In the genomic region with DNA sequence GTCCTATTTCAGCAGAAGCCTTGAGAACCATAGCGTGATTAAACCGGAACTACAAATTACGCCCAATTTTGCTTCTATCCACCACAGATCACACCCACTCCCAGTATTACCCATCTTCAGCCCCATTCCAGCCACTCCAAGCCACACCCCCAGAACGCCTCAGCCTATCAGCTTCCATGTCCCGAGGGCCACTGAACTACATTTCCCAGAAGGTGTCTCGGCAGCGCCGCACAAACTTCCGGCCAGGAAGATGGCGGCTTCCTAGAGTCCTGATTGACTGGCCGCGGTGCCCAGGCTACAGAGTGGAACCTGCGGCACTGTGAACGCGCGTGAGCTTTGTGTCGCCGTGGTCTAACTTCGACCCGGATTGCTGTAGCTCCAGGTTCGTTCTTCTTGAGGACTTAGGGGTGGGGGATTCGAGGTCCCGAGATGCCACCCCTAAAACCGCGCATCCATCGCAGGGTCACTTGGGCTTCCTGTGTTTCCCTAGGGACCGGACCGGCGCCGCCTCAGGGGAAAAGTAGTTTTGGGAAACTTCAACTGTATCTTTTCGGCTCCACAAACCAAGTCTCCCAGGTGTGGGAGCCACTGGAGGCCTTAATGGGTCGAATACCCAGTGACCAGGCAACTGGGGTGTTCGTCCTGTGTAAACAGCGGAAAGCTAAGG, we compare ENCODE assay signal across 8 mouse cellular contexts. TPM values are rescaled to one million over a fixed set of nuclear protein-coding genes. Genes with fewer than 3 reads are reported as not detected.
DNase-seq lines count a peak whose midpoint lies in the region; TF ChIP-seq lines count a peak whose summit lies in the region.

TSS of gene Babam1 (plus strand) at position 223 of the 667 bp plus-strand sequence.

- peak within 1 kb of the TSS; percentile 64 for H3K4me3 ChIP-seq in cortical plate, adult 2 months (ENCODE audit: insufficient read depth, low read length)
- peak within 1 kb of the TSS; percentile 97 for H3K4me3 ChIP-seq in megakaryocyte, embryonic 14.5 days (replicated peaks)

- peaks cover 6% of the 10 kb centered on the region for H3K27me3 ChIP-seq in megakaryocyte, embryonic 14.5 days (replicated peaks)

- peak; percentile 98 for DNase-seq in adipocyte (ENCODE audit: low spot score)
- DNase-seq in gastrocnemius, adult 8-10 months (ENCODE audit: low spot score in 2 of 2) = peak; percentile 89 to 92
- peak; percentile 71 for DNase-seq in hindlimb bud, embryonic 11.5 days (ENCODE audit: extremely low spot score, low read depth, low spot score)
- DNase-seq in left cerebral cortex, adult 8-10 months (ENCODE audit: low spot score in 2 of 2) = peak; percentile 75 to 96
- peak; percentile 96 to 98 for DNase-seq in right cerebral cortex, postnatal 10 days (ENCODE audit: low spot score in 2 of 2)
- DNase-seq in urinary bladder, postnatal 4 days (ENCODE audit: low spot score in 2 of 2) = peak; percentile 89 to 92

- H3K27ac ChIP-seq in cortical plate, adult 2 months (ENCODE audit: insufficient read depth, low read length) = peak within 1 kb of the TSS; percentile 4

- H3K9me3 ChIP-seq in megakaryocyte, embryonic 14.5 days = peaks cover 5% of the 10 kb centered on the region; the same call in 1 of the 2 replicates

- no peaks in the 10 kb centered on the region for H3K4me1 ChIP-seq in cortical plate, adult 2 months (ENCODE audit: control insufficient read depth, insufficient read depth, low read length)
- H3K4me1 ChIP-seq in megakaryocyte, embryonic 14.5 days = peaks cover 40% of the 10 kb centered on the region

- peak; percentile 78 for TF ChIP-seq POLR2A in cortical plate, adult 2 months (IDR thresholded peaks at IDR 0.05; ENCODE audit: extremely low read depth, insufficient read depth, low read length)

- H3K36me3 ChIP-seq in megakaryocyte, embryonic 14.5 days (replicated peaks; ENCODE audit: low read length) = peaks cover 33% of the 10 kb centered on the region

- no peak for TF ChIP-seq CTCF in cortical plate, adult 2 months (IDR thresholded peaks at IDR 0.05; ENCODE audit: extremely low read depth, insufficient read depth, low read length)

RNA-seq across cellular contexts. Expression of gene Babam1, which starts in this region (rescaled TPM):
- 132 and 137 TPM in 2 replicates for polyA plus RNA-seq in cortical plate, adult 2 months (2012; rRNA removed)
- total RNA-seq in gastrocnemius, adult 8-10 months (2022) = 10 to 100 TPM; 68.5 to 73.4 (median 70.8) TPM
- total RNA-seq in left cerebral cortex, adult 8-10 months (2022) = 100 to 1,000 TPM in 3 of 4 experiments, 10 to 100 TPM in 1; 96.4 to 113 (median 105) TPM
- 62.3 and 94.3 TPM in 2 replicates for polyA plus RNA-seq in megakaryocyte, embryonic 14.5 days (2012; ENCODE audit: insufficient read depth, low replicate concordance)

Comparison
In these comparisons a context has a peak if more than half of its experiments do, and no peak if none do; other contexts are left out.
1. Peak in every context shown above with its lines: DNase-seq, H3K4me3 ChIP-seq and H3K27ac ChIP-seq.